29 mouse cellular contexts compared by ENCODE assay signal in the genomic region with DNA sequence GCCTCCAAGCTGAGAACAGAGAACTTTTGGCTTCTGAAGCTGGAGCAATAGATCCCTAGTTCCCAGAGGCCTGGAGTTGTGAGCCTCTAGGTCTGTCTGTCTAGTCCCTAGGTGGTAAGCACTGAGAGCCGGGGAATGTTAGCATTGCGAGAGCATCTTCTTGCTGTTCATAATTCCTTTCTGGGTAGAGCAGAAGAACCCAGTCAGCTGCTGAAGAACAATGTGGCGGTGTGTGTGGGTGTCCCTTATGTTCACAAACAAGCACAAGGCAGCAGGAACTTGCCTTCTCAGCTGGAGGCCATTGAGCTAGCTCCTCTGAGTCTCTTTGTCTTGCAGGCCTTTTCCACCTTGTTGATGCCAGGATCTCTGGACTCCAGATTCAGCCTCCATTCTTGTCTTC. TPM values are rescaled to one million over a fixed set of nuclear protein-coding genes. Genes with fewer than 3 reads are reported as not detected.
A peak's percentile ranks its signal among the peaks of the same experiment; 100 is the strongest.
DNase-seq lines count a peak whose midpoint lies in the region; ATAC-seq and TF ChIP-seq lines count a peak whose summit lies in the region.
"Had no signal": no experiment of that assay in that cellular context is flagged by ENCODE, and none has a peak within 500 bp of the region (broad histone marks: within the 10 kb centered on the region; RNA-seq: fewer than 3 reads in every experiment).

No protein-coding gene starts in this region.

- H3K9ac ChIP-seq in limb, embryonic 15.5 days = no peak overlapping the region
- H3K9ac ChIP-seq: embryonic facial prominence, embryonic 13.5 days; forebrain, embryonic 13.5 days; forebrain, postnatal 0 days; heart, embryonic 13.5 days; hindbrain, embryonic 14.5 days had no signal

- H3K27ac ChIP-seq in limb, embryonic 15.5 days = 0 out of 2 replicates have a peak overlapping the region, but pooled peaks have one; percentile 17
- H3K27ac ChIP-seq in limb, embryonic 10.5 days = no peak overlapping the region
- H3K27ac ChIP-seq in olfactory bulb, adult 2 months (ENCODE audit: insufficient read depth, low read depth, low read length) = peak overlapping the region; percentile 33
- H3K27ac ChIP-seq: embryonic facial prominence, embryonic 10.5 days; embryonic facial prominence, embryonic 13.5 days; forebrain, embryonic 13.5 days; heart, adult 2 months; heart, embryonic 10.5 days; heart, embryonic 13.5 days; hindbrain, embryonic 14.5 days; hindbrain, postnatal 0 days had no signal

- TF ChIP-seq POLR2A in olfactory bulb, adult 2 months (IDR thresholded peaks at IDR 0.05; ENCODE audit: insufficient read depth, low read depth, low read length) = no peak

- peak; percentile 36 for DNase-seq in layer of hippocampus, adult 11-12 months (ENCODE audit: low spot score)
- DNase-seq in layer of hippocampus, adult 9-10 months (ENCODE audit: low spot score) = no peak
- DNase-seq in limb, embryonic 10.5 days (ENCODE audit: low spot score) = no peak
- DNase-seq in ZHBTc4 (ENCODE audit: low read depth, low spot score) = peak; percentile 34
- DNase-seq in kidney, postnatal 14 days = no peak
- DNase-seq: adrenal gland, postnatal 14 days; cerebellum, adult 11-12 months; cerebellum, adult 8-10 months; cerebellum, postnatal 10 days; cerebellum, postnatal 36 days; embryo, embryonic 11 days; forebrain, postnatal 0 days; gastrocnemius, postnatal 10 days; gastrocnemius, postnatal 36 days; heart, adult 2 months; heart, postnatal 14 days; heart, postnatal 4 days had no signal

- no peaks in the 10 kb centered on the region for H3K36me3 ChIP-seq in limb, embryonic 15.5 days
- no peaks in the 10 kb centered on the region for H3K36me3 ChIP-seq in limb, embryonic 10.5 days
- H3K36me3 ChIP-seq: embryonic facial prominence, embryonic 10.5 days; embryonic facial prominence, embryonic 13.5 days; heart, embryonic 10.5 days; heart, embryonic 13.5 days had no signal

- no peak overlapping the region for H3K4me3 ChIP-seq in limb, embryonic 15.5 days
- H3K4me3 ChIP-seq in limb, embryonic 10.5 days = no peak overlapping the region
- no peak overlapping the region for H3K4me3 ChIP-seq in olfactory bulb, adult 2 months (ENCODE audit: insufficient read depth, low read depth, low read length)
- H3K4me3 ChIP-seq: embryonic facial prominence, embryonic 10.5 days; embryonic facial prominence, embryonic 13.5 days; erythroblast, embryonic 14.5 days; forebrain, embryonic 13.5 days; heart, adult 2 months; heart, embryonic 10.5 days; heart, embryonic 13.5 days had no signal

- H3K9me3 ChIP-seq in limb, embryonic 15.5 days = no peaks in the 10 kb centered on the region
- no peaks in the 10 kb centered on the region for H3K9me3 ChIP-seq in limb, embryonic 10.5 days (replicated peaks)
- H3K9me3 ChIP-seq: embryonic facial prominence, embryonic 10.5 days; embryonic facial prominence, embryonic 13.5 days; forebrain, embryonic 13.5 days; heart, embryonic 10.5 days; heart, embryonic 13.5 days had no signal

- no peaks in the 10 kb centered on the region for H3K27me3 ChIP-seq in limb, embryonic 15.5 days
- 0 out of 2 replicates have a peak, but pooled peaks cover 5% of the 10 kb centered on the region for H3K27me3 ChIP-seq in limb, embryonic 10.5 days (ENCODE audit: low read depth, poor library complexity, severe bottlenecking)
- H3K27me3 ChIP-seq: embryonic facial prominence, embryonic 13.5 days had no signal

- H3K4me2 ChIP-seq in limb, embryonic 15.5 days = no peak overlapping the region
- H3K4me2 ChIP-seq: embryonic facial prominence, embryonic 13.5 days; forebrain, embryonic 13.5 days; heart, embryonic 13.5 days; hindbrain, embryonic 14.5 days had no signal

- no peak for TF ChIP-seq CTCF in olfactory bulb, adult 2 months (IDR thresholded peaks at IDR 0.05; ENCODE audit: insufficient read depth, low read depth, low read length)

- 89% methylated on average over 3 of the region's 3 CpGs for WGBS in limb, embryonic 15.5 days
- 94% methylated on average over 3 of the region's 3 CpGs for WGBS in limb, embryonic 10.5 days
- WGBS in olfactory bulb, adult 2 months = 53% methylated on average over 3 of the region's 3 CpGs

- no peak for ATAC-seq in limb, embryonic 15.5 days (ENCODE audit: insufficient number of reproducible peaks, low FRiP score, low TSS enrichment, low read depth)
- ATAC-seq: CD4-positive, CD25-positive, alpha-beta regulatory T cell, adult 4 months; forebrain, embryonic 13.5 days; forebrain, postnatal 0 days; hindbrain, postnatal 0 days; inflammation-experienced regulatory T-cells, adult 6 months had no signal

- H3K4me1 ChIP-seq in limb, embryonic 15.5 days = no peaks in the 10 kb centered on the region
- peaks cover 5% of the 10 kb centered on the region for H3K4me1 ChIP-seq in limb, embryonic 10.5 days
- peaks cover 18% of the 10 kb centered on the region for H3K4me1 ChIP-seq in olfactory bulb, adult 2 months (ENCODE audit: control insufficient read depth, insufficient read depth, low read length)
- H3K4me1 ChIP-seq: embryonic facial prominence, embryonic 13.5 days had no signal

RNA-seq across cellular contexts. Expression of a gene that starts 36.2 kb away (rescaled TPM):
- polyA plus RNA-seq in limb, embryonic 15.5 days (2015; fragmentation: Nextera tagmentation; extraction: Ambion mirVana) = 3.8 and 3.9 TPM in 2 replicates
- polyA plus RNA-seq in limb, embryonic 10.5 days (2016; fragmentation: Nextera tagmentation; extraction: Ambion mirVana) = not detected in 2 replicates
- polyA plus RNA-seq in olfactory bulb, adult 2 months (2012; ENCODE audit: insufficient read depth, insufficient read length, low replicate concordance, missing spikeins) = not detected in 2 replicates
- polyA plus RNA-seq: heart, embryonic 10.5 days; heart, embryonic 13.5 days had no signal

RNA-seq across cellular contexts. Expression of a gene that starts 59.6 kb away (rescaled TPM):
- 10.3 and 12.1 TPM in 2 replicates for polyA plus RNA-seq in limb, embryonic 15.5 days (2015; fragmentation: Nextera tagmentation; extraction: Ambion mirVana)
- polyA plus RNA-seq in limb, embryonic 10.5 days (2016; fragmentation: Nextera tagmentation; extraction: Ambion mirVana) = 22.5 and 24.8 TPM in 2 replicates
- not detected in 2 replicates for polyA plus RNA-seq in olfactory bulb, adult 2 months (2012; ENCODE audit: insufficient read depth, insufficient read length, low replicate concordance, missing spikeins)

Comparison
In these comparisons a context has a peak if more than half of its experiments do, and no peak if none do; other contexts are left out.
1. DNase-seq: peak in layer of hippocampus, adult 11-12 months (single experiment) and ZHBTc4 (single experiment); none in layer of hippocampus, adult 9-10 months (single experiment), limb, embryonic 10.5 days (single experiment) and kidney, postnatal 14 days (single experiment).
2. RNA of a gene that starts 59.6 kb away (polyA plus RNA-seq): 22.5 to 24.8 TPM in limb, embryonic 10.5 days and 10.3 to 12.1 TPM in limb, embryonic 15.5 days; not detected in olfactory bulb, adult 2 months; every median in the first group is over 10 times any median in the second.